Mouse (Mus musculus) lung, embryonic 16.5 days (tissue): Measurements from ENCODE around the gene Atp6v0a2. TPM values are rescaled to one million over a fixed set of nuclear protein-coding genes. Genes with fewer than 3 reads are reported as not detected.
"Not testable (repeated sequence)": the region's sequence is repeated elsewhere in the genome, so short reads cannot be mapped to it uniquely, and the experiment has no call there.

Experiments
- ATAC-seq: fragments of 200-750 bp; cut with Nextera tagmentation; 2 replicates; pipeline ENCODE4 v1.8.0; 2017; ENCODE audit warnings: low read depth, mild to moderate bottlenecking, moderate library complexity
- H3K27ac ChIP-seq: fragments of 300-500 bp; sonication (generic); 2 replicates; pipeline ENCODE4 v1.5.1; 2014; ENCODE audit warnings: mild to moderate bottlenecking, control low read depth, low read length
- H3K27me3 ChIP-seq: fragments of 300-500 bp; sonication (generic); 2 replicates; pipeline ENCODE4 v1.6.1; 2014; ENCODE audit warnings: low read depth, low read length, mixed read lengths; ENCODE audit not compliant: control insufficient read depth, insufficient read depth
- H3K36me3 ChIP-seq: fragments of 300-500 bp; sonication (generic); 2 replicates; pipeline ENCODE4 v1.6.1; 2014; ENCODE audit warnings: low read length; ENCODE audit not compliant: control insufficient read depth, insufficient read depth
- H3K4me1 ChIP-seq: fragments of 300-500 bp; sonication (generic); replicated peaks from 2 replicates; pipeline ENCODE4 v1.6.1; 2014; ENCODE audit warnings: low read length, mixed read lengths; ENCODE audit not compliant: control insufficient read depth, insufficient read depth
- H3K4me2 ChIP-seq: fragments of 300-500 bp; sonication (generic); 2 replicates; pipeline ENCODE4 v1.6.1; 2014; ENCODE audit warnings: low read depth, low read length, control low read depth
- H3K4me3 ChIP-seq: fragments of 300-500 bp; sonication (generic); 2 replicates; pipeline ENCODE4 v1.5.1; 2014; ENCODE audit warnings: mild to moderate bottlenecking, low read length, control low read depth
- H3K9ac ChIP-seq: fragments of 300-500 bp; sonication (generic); 2 replicates; pipeline ENCODE4 v1.6.1; 2014; ENCODE audit warnings: low read length, control low read depth
- H3K9me3 ChIP-seq: fragments of 300-500 bp; sonication (generic); 2 replicates; pipeline ENCODE4 v1.6.1; 2016; ENCODE audit warnings: low read length; ENCODE audit not compliant: control insufficient read depth
- WGBS: fragments of 180-500 bp; shearing (Covaris S2); extraction: QIAGEN DNeasy Blood & Tissue Kit; methylation state at CpG from one replicate; pipeline ENCODE4 v1.1.7; 2014; 5-methylcytosine and 5-hydroxymethylcytosine counted together
- polyA plus RNA-seq: library from polyadenylated mRNA; unstranded; fragments of >200 nt; fragmentation: Nextera tagmentation; extraction: Ambion mirVana; gene quantifications from 2 replicates; pipeline ENCODE4 v1.2.1, GENCODE M21; 2015

Atp6v0a2 gene
- polyA plus RNA-seq, 1 experiment from 2014 or later: 39.5 TPM

DNA sequence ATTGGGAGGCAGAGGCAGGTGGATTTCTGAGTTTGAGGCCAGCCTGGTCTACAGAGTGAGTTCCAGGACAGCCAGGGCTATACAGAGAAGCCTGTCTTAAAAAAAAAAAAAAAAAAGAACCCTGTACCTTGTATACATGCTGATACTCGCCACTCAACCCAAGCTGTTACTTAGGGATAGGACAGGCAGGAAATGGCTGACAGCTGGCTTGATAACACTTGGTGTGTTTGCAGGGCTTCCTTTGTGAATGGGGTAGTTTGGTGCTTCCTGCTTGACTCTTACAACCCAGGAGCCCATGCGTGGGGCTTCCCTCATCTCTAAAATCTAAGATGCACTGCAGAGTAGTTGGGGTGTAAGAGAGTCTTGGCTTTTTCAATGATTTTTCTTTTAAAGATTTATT, 5.0 kb downstream of the Atp6v0a2 start:
- 57% methylated on average over 2 of the region's 2 CpGs for WGBS
- Histone ChIP-seq H3K36me3 (peaks cover 33% of the 10 kb centered on the region), H3K4me3 (no peak overlapping the region), H3K4me2 (no peak overlapping the region), H3K4me1 (peaks cover 6% of the 10 kb centered on the region), H3K27ac (no peak overlapping the region), H3K27me3 (no peaks in the 10 kb centered on the region), H3K9me3 (no peaks in the 10 kb centered on the region), H3K9ac (no peak overlapping the region)
- no peak for ATAC-seq

DNA sequence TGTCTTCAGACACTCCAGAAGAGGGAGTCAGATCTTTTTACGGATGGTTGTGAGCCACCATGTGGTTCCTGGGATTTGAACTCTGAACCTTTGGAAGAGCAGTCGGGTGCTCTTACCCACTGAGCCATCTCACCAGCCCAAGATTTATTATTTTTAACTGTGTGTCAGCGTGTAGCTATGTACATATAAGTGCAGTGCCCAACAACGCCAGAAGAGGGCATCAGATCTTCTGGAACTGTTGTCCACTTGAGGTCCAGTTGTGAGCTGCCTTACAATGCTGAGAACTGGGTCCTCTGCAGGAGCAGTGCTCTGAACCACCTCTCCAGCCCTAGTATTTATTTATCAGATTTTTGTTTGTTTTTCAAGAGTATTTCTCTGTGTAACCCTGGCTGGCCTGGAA, 6.7 kb downstream of the Atp6v0a2 start:
- H3K27ac ChIP-seq, H3K9me3 ChIP-seq, ATAC-seq, H3K27me3 ChIP-seq, H3K9ac ChIP-seq, H3K4me3 ChIP-seq, H3K4me1 ChIP-seq, H3K4me2 ChIP-seq: not testable (repeated sequence)
- 80% methylated on average over 4 of the region's 4 CpGs for WGBS
- H3K36me3 ChIP-seq: peaks cover 48% of the 10 kb centered on the region

DNA sequence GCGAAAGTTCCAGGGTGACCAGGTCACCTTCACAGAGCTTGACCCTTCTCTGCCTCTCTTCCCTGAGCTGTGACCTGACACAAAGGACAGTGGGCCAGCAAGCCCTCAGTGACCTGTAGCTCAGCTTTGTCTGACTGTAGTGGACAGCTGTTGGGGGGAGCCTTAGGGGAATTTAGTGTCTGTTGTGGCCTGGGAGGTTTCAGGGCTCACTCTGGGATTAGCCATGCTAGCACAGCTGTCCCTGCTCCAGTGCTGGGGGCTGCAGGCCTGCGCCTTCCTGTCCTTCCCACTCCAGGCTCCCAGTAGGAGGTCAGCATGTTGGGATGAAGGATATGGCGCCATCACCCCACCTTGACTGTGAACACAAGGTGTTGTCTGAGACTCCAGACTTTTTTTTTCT, 7.8 kb downstream of the Atp6v0a2 start:
- no peak overlapping the region for H3K27ac ChIP-seq
- no peak overlapping the region for H3K4me2 ChIP-seq
- H3K4me1 ChIP-seq: no peaks in the 10 kb centered on the region
- peaks cover 51% of the 10 kb centered on the region for H3K36me3 ChIP-seq
- H3K9ac ChIP-seq: no peak overlapping the region
- no peaks in the 10 kb centered on the region for H3K27me3 ChIP-seq
- no peak for ATAC-seq
- H3K9me3 ChIP-seq: no peaks in the 10 kb centered on the region
- 94% methylated on average over 3 of the region's 3 CpGs for WGBS
- no peak overlapping the region for H3K4me3 ChIP-seq

DNA sequence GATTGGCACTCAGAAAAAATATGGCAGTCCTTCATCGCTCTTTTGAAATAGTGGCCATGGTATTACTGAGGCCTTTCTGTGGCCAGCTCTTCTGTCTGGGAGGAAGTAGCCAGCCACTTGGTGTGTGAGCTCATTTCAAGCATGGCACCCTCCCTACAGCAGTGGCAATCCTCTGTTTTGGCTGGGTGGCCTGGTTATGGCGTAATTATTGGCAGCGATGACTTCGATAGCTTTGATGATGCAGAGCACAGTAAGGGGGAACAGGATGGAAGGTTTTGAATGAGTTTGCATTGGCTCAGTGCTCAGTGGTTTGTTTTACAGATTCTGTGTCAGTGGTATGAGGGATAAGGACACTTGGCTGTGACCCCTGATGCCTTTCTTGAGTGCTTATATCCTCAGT, 8.3 kb downstream of the Atp6v0a2 start:
- Histone ChIP-seq H3K4me1 (no peaks in the 10 kb centered on the region), H3K9ac (no peak overlapping the region), H3K4me3 (no peak overlapping the region), H3K27ac (no peak overlapping the region), H3K9me3 (no peaks in the 10 kb centered on the region), H3K36me3 (peaks cover 52% of the 10 kb centered on the region), H3K4me2 (no peak overlapping the region), H3K27me3 (no peaks in the 10 kb centered on the region)
- no peak for ATAC-seq
- WGBS: 96% methylated on average over 4 of the region's 4 CpGs

DNA sequence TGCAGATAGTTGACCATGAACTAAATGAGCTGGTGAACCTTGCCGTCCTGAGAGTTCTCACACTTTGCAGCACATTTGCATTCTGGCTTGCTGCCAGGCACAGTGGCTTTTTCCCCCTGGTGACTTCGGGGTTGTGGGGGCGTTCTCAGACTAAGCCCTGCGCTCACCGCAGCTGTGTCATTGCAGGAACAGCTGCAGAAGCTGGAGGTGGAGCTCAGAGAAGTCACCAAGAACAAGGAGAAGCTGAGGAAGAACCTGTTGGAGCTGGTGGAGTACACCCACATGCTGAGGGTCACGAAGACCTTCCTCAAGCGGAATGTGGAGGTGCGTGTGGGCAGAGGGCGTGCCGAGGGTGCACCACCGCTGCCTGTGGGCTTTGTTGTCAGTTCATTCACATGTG, 8.9 kb downstream of the Atp6v0a2 start:
- WGBS: 88% methylated on average over 11 of the region's 11 CpGs
- no peak overlapping the region for H3K4me3 ChIP-seq
- no peaks in the 10 kb centered on the region for H3K4me1 ChIP-seq
- H3K9me3 ChIP-seq: no peaks in the 10 kb centered on the region
- no peak overlapping the region for H3K9ac ChIP-seq
- no peak overlapping the region for H3K27ac ChIP-seq
- no peaks in the 10 kb centered on the region for H3K27me3 ChIP-seq
- ATAC-seq: no peak
- H3K36me3 ChIP-seq: peaks cover 57% of the 10 kb centered on the region
- H3K4me2 ChIP-seq: no peak overlapping the region

DNA sequence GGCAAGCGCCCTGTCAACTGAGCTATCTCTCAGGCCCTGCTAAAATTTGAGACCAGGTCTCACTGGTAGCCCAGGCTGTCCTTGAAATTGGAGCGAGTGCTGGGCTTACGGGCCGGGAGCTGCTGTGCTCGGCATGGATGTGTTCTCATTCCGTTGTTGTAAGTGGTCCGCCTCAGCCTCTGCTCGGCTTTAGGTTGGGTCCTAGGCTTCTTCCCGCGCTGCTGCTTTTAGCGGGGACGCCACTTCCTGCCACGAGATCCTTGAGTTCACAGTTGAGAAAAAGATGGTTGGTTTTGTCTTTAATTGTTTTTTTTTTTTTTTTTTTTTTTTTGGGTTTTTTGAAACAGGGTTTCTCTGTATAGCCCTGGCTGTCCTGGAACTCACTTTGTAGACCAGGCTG, 9.5 kb downstream of the Atp6v0a2 start:
- no peak overlapping the region for H3K9ac ChIP-seq
- no peaks in the 10 kb centered on the region for H3K4me1 ChIP-seq
- H3K27me3 ChIP-seq: no peaks in the 10 kb centered on the region
- H3K36me3 ChIP-seq: peaks cover 60% of the 10 kb centered on the region
- no peak overlapping the region for H3K4me3 ChIP-seq
- no peak overlapping the region for H3K4me2 ChIP-seq
- no peak for ATAC-seq
- no peak overlapping the region for H3K27ac ChIP-seq
- H3K9me3 ChIP-seq: no peaks in the 10 kb centered on the region
- WGBS: 94% methylated on average over 13 of the region's 13 CpGs

DNA sequence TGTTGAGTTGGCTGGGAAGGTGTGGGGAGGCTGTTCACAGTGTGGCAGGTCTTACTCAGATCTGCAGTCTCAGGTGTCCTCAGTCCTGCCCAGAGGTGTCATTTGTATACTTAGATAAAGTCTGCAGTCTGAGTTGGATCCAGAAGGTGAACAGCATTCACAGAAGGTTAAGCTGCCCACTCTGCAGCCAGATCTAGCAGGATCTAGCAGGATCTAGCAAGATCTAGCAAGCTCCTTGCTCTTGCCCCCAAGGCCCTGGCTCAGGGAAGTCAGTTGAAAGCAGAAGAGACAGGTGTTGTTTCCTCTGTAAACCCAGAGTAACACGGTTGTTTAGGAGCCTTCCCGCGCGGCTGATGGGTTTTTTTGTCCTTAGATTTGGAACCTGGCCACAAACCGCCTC, 85.4 kb downstream of the Atp6v0a2 start:
- no peaks in the 10 kb centered on the region for H3K4me1 ChIP-seq
- no peak for ATAC-seq
- H3K9ac ChIP-seq: no peak overlapping the region
- 0 out of 2 replicates have a peak, but pooled peaks cover 3% of the 10 kb centered on the region for H3K9me3 ChIP-seq
- WGBS: 81% methylated on average over 5 of the region's 5 CpGs
- no peak overlapping the region for H3K4me3 ChIP-seq
- H3K4me2 ChIP-seq: no peak overlapping the region
- no peaks in the 10 kb centered on the region for H3K27me3 ChIP-seq
- H3K36me3 ChIP-seq: peaks cover 20% of the 10 kb centered on the region
- H3K27ac ChIP-seq: no peak overlapping the region

DNA sequence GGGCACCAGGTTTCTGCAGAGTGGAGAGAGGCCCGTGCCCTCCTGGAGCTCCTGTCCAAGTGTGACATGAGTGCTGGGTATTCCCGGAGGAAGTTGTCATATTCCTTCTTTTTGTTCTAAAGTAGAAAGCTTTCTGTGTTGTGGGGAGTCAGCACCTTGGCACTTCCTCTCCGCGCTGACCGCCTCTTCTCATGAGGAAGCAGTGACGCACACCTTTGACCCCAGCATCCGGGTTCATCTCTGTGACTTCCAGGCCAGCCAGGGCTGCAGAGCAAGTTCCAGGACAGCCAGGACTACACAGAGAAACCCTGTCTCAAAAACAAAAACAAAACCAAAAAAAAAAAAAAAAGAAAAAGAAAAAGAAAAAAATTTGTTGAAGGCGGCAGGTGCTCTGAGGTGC, 86.8 kb downstream of the Atp6v0a2 start:
- 76% methylated on average over 8 of the region's 8 CpGs for WGBS
- no peak for ATAC-seq
- Histone ChIP-seq H3K27ac (no peak overlapping the region), H3K4me3 (no peak overlapping the region), H3K4me2 (no peak overlapping the region), H3K27me3 (no peaks in the 10 kb centered on the region), H3K36me3 (peaks cover 29% of the 10 kb centered on the region), H3K9ac (no peak overlapping the region), H3K9me3 (0 out of 2 replicates have a peak, but pooled peaks cover 3% of the 10 kb centered on the region), H3K4me1 (no peaks in the 10 kb centered on the region)

DNA sequence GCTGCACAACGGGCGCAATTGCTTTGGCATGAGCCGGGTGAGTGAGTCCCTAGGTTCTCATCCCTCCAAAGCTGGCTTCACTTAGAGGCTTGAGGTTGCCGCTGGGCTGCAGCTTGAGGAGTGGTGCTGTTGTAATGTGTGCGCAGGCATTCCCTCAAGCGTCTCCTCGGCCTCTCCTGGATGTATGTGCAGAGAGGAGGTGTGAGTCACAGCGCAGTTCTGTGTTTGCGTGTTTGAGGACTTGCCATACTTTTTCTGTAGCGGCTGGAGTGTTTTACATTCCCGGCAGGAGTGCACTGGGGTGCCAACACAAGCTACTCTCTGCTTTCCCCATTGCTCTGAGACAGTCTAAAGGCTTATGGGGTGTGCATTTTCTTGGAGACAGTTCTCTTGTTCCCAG, 89.6 kb downstream of the Atp6v0a2 start:
- 91% methylated on average over 11 of the region's 11 CpGs for WGBS
- H3K27me3 ChIP-seq: no peaks in the 10 kb centered on the region
- no peaks in the 10 kb centered on the region for H3K4me1 ChIP-seq
- H3K9ac ChIP-seq: no peak overlapping the region
- no peak overlapping the region for H3K4me3 ChIP-seq
- no peak overlapping the region for H3K4me2 ChIP-seq
- no peaks in the 10 kb centered on the region for H3K9me3 ChIP-seq
- H3K27ac ChIP-seq: no peak overlapping the region
- H3K36me3 ChIP-seq: peaks cover 26% of the 10 kb centered on the region
- ATAC-seq: no peak

DNA sequence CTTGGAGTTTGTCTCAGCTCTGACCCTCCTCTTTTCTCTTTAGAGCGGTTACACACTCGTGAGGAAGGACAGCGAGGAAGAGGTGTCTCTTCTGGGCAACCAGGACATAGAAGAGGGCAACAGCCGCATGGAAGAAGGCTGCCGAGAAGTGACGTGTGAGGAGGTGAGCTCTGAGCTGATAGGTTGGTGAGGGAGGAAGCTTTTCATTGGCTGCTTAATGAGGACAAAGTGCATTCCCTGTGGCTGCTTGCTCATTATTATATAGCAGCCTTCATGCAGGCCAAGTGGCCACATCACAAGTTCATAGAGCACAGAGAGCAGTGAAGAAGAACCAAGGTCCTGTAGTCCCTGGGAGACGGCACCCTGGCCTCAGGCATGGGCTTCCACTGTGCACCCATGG, 90.0 kb downstream of the Atp6v0a2 start:
- Histone ChIP-seq H3K36me3 (peaks cover 26% of the 10 kb centered on the region), H3K4me1 (no peaks in the 10 kb centered on the region)
- WGBS: 89% methylated on average over 7 of the region's 7 CpGs

More for the DNA sequence above, 90.0 kb downstream of the Atp6v0a2 start:
- Histone ChIP-seq H3K9ac (no peak overlapping the region), H3K4me3 (no peak overlapping the region), H3K9me3 (no peaks in the 10 kb centered on the region), H3K27ac (no peak overlapping the region), H3K27me3 (no peaks in the 10 kb centered on the region), H3K4me2 (no peak overlapping the region)
- ATAC-seq: no peak
